Mouse (Mus musculus) adrenal gland, postnatal 14 days (tissue): ENCODE results near the gene Relt. TPM values are rescaled to one million over a fixed set of nuclear protein-coding genes. Genes with fewer than 3 reads are reported as not detected.
A peak's percentile ranks its signal among the peaks of the same experiment; 100 is the strongest.
"Not testable (repeated sequence)": the region's sequence is repeated elsewhere in the genome, so short reads cannot be mapped to it uniquely, and the experiment has no call there.

Source experiments
- DNase-seq: peaks from one replicate; pipeline ENCODE4 v3.0.0; 2021; ENCODE audit warnings: mixed read lengths
- total RNA-seq: library from RNA; stranded (reverse); gene quantifications from 2 replicates; pipeline ENCODE4 v1.2.3, GENCODE M21; 2021

Relt gene
- total RNA-seq, 1 experiment from 2014 or later, result 3.1 TPM

- DNase-seq, result no peak
Observed at GRCm38 (mm10) chr7:100875822-100876221, 12.6 kb upstream of the Relt start.

- DNase-seq, result no peak
Observed at GRCm38 (mm10) chr7:100873197-100873596, 10.0 kb upstream of the Relt start.

DNA sequence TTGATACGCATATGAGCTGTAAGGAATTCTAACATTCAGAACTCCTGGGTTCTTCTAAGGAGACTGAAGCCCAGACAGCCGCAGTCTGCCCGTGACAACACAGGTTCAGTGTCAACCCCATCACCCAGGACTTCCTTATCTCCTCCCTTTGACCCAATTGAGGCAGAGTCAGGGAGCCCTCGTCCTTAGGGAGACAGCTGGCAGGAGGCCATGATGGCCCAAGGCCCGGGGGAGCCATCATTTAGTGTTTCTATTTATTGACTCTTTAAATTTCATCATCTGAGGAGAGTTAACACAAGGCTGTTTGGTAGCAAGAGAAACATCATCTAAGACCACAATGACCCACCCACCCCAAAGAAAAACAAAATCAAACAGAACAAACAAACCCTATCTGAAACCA lies 8.6 kb upstream of the Relt start:
- DNase-seq, result peak; percentile 87

GRCm38 (mm10) chr7:100871355-100871754 lies 8.1 kb upstream of the Relt start:
- no peak for DNase-seq

GRCm38 (mm10) chr7:100869877-100870629 lies 6.8 kb upstream of the Relt start:
- DNase-seq, result no peak

DNA sequence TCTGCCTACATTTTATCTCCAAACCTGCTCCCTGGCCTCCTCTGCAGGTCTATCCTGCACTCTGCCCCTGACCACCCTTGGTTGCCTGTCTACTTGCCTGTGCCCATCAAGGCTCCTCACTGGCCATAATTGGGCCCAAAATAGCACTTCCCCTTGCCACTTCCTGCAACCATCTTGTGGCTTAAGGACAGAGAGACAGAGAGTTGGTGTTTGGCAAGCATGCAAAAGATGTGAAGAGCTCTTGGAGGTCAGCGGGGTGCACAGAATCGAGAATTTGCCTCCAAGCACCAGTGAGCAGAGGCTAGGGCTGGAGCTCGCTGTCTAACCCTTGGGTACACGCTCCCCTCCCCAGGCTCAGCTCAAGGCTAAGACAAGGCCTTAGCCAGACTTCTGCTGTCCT lies 5.3 kb upstream of the Relt start:
- no peak for DNase-seq

DNA sequence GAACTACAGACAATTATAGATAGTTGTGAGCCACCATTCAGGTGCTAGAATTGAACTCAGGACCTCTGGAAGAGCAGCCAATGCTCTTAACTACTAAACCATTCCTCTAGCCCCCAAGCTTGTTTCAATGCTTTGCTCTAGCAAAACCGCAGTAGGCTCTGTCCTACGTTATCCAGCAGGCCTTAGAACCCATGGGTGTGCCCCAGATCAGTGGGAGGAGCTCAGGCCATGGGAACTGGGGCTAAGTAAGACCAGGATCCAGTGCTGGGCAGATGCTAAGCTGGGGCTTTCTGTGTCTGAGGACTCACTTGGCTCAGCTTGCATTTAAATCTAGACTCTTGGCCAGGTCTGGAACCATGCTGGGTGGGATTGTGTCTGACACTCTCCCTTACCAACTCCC lies 4.3 kb upstream of the Relt start:
- no peak for DNase-seq

DNA sequence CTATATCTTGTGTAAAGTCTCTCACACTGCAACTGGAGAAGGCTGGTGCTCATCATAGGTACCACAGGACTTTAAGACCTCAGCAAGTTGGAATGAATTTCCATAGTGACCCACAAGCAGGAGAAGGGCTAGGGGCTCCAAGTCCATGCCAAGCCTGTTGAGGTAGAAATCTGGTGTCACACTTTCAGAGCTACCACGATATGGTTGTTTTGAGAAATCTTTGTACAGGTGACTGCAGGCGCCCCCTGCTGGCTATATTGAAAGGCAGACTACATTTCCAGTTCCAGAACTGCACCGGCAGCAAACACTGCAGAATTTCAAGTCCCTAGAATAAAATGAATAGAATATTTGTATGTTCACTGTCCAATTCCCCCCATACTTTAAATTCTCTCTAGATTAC lies 3.4 kb upstream of the Relt start:
- DNase-seq, result peak; percentile 79

GRCm38 (mm10) chr7:100862353-100862752 lies 893 bp downstream of the Relt start:
- no peak for DNase-seq

DNA sequence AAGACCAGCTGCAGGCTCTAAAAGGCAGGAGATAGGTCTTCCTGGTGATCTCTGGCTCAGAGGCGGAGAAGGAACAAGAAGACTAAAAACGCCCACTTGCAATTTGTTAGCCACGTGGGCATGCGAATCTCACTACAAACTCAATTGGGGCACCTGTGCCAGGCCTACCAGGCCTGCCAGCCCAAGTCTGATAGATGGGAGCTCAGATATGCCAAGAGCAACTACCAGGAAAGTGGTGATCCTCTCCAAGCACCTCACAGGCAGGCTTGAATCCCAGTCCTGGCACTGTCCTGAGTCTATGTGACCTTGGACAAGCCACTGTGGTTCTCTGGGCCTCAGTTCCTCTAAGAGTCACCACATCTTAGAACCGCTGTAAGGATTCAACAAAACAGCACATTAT lies 2.0 kb downstream of the Relt start:
- no peak for DNase-seq

DNA sequence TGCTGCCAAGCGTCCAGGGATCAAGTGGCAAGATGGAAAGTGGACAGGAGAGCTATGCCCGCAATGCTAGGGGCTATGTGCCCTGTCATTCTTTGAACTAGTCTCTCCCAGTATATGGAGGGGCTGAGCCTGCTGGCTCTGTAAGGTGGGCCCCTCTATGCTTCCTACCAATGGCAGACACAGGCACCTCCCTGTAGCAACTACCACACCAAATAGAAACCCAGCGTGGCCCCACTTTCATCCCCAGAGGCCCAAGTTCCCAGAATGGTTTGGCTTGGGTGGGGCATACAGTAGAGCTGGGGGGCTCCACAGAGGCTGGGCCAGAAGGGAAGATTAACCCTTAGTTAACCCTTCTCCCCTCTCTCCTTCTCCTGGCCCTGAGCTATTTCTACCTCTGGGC lies 2.8 kb downstream of the Relt start:
- DNase-seq, result no peak

GRCm38 (mm10) chr7:100855795-100856573 lies 7.3 kb downstream of the Relt start:
- peak; percentile 48 for DNase-seq

DNA sequence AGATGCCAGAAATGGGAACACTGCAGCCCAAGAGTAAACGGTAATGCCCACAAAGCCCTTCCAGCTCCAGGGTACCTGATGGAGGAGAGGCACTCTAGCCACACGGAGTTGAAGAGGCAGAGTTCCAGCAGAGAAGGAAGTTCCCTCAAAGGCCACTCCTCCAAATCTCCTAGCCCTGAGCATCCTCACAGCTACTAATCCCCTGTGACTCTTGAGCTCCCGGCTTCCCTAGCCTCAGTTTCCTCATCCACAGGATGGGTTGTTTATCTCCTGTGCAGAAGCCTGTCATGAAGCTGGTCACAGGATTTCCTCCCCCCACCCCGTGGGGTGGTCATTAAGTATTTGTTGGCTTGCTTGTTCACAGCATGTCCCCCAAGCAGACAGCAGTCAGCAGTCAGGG lies 7.9 kb downstream of the Relt start:
- DNase-seq, result no peak

- DNase-seq, result no peak
Observed at GRCm38 (mm10) chr7:100854861-100855260, 8.4 kb downstream of the Relt start.

DNA sequence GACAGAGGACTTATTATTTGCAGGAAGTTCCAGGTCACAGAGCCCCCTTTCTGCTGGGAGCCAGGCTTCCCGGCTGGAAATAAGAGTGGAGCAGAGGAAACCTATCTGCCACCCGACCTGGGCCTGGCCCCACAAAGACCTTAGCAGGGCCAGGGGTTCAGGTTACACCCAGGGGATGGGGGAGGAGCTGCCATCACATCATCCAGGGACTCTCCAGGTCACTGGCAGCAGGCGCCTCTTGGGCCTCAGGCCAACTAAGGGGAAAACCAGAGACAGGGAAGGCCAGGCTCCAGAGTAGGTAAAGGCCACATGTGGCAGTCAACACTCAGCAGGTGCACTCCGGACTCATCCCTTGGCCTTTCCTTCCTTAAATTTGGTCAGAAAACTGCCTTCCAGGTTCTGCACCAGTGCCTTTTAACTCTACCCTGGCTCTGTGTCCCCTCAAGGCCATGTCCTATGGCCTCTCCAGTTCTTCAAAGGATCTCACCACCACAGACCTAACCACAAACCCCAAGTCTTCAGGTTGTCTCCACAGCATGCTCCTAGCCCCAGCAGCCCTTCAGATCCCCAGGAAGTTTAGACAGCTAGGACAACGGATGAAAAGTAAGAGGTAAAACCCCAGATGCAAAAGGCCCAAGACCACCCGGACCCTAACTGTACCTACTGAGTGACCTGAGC lies 9.0 kb downstream of the Relt start:
- DNase-seq, result peak; percentile 49

- no peak for DNase-seq
Observed at GRCm38 (mm10) chr7:100853396-100853795, 9.8 kb downstream of the Relt start.

DNA sequence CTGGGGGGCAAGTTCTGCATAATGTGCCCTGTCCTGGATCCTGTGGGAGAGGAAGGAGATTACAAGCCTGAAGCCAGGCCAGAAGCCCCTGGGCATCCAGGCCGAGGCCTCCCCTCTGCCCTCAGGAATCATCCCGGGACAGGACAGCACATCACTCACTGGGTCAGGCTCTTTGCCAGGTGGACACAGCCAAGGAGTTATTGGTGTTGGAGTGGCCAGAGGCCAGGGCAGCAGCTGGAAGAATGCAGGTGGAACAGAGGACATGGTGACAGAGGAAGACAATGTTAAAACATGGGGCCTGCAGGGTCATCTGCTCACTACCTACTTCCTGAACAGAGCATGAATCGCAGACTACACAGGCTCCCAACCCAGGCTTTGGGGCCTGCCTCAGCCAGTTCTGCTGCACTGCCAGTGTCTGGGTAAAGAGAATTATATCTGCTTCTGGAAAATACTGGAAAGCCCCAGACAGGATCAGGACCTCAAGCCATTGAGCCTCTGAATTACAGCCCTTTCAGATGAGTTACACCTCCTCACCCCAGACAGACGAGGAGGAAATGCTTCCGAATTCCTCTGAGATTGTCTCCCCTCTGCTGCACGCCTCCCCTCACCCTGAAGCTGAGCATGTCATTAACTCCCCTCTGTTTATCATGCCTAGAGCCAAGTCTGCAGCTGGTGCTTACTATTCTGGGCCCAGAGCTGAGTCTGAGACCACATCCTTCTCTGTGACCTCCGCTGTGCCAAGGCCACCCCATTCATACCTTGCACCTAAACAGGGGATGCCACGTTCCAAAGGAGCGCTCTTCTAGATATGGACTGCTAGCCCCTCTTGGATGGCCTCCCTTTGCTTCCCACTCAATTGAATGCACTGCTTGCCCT lies 11.5 kb downstream of the Relt start:
- DNase-seq, result peak; percentile 18

GRCm38 (mm10) chr7:100849508-100849907 lies 13.7 kb downstream of the Relt start:
- no peak for DNase-seq

- peak; percentile 83 for DNase-seq
Observed at GRCm38 (mm10) chr7:100848744-100849143, 14.5 kb downstream of the Relt start.

DNA sequence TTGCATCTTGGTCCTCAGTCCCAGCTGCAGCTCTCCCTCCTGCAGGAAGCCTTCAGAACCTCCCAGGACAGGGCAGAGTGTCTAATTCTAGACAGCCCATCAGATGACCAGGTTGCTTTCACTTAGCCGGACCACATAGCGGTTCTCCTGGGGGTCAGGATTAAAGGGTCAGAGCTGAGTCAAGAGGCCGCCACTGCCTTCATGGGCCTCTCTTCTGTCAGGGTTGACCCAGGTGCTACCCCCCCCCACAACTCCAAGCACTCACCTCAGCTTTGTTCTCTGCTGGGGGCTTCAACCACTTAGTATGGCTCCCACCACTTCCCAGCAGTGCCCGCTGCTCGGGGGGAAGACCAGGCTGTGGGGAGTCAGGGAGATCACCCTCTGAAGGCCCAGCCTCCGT lies 16.1 kb downstream of the Relt start:
- DNase-seq, result no peak

GRCm38 (mm10) chr7:100846033-100846432 lies 17.2 kb downstream of the Relt start:
- DNase-seq, result not testable (repeated sequence)

- DNase-seq, result peak; percentile 59
Observed at GRCm38 (mm10) chr7:100845412-100845811, 17.8 kb downstream of the Relt start.
